Mouse (Mus musculus): ENCODE results near the gene Cycs.
A peak's percentile ranks its signal among the peaks of the same experiment; 100 is the strongest.
"Not testable (repeated sequence)": the region's sequence is repeated elsewhere in the genome, so short reads cannot be mapped to it uniquely, and the experiment has no call there.

Cycs gene

GRCm38 (mm10) chr6:50566141-50566996 is at the start of gene Cycs:
Cycs (minus strand) TSS chr6:50566538.
- DNase-seq: peak; percentile 100

- peak; percentile 52 to 65 for DNase-seq
These were observed 35.3 kb upstream of the Cycs start for GRCm38 (mm10) chr6:50601620-50602019.

- peak; percentile 69 to 78 for DNase-seq
These were observed 32.2 kb upstream of the Cycs start for GRCm38 (mm10) chr6:50598560-50598959.

GRCm38 (mm10) chr6:50596301-50597211 is 30.2 kb upstream of the Cycs start, which contains the start of gene 4921507P07Rik:
4921507P07Rik (minus strand) TSS chr6:50596632.
- DNase-seq: peak; percentile 99

- DNase-seq: peak in 1 of 2 experiments; percentile 17
These were observed 28.0 kb upstream of the Cycs start for GRCm38 (mm10) chr6:50594372-50594771.

- peak in 1 of 2 experiments; percentile 21 for DNase-seq
These were observed 27.1 kb upstream of the Cycs start for GRCm38 (mm10) chr6:50593334-50593845.

- no peak for DNase-seq
These were observed 23.9 kb upstream of the Cycs start for GRCm38 (mm10) chr6:50590234-50590633.

GRCm38 (mm10) chr6:50588251-50588650 is 21.9 kb upstream of the Cycs start:
- DNase-seq: peak; percentile 82 to 91

GRCm38 (mm10) chr6:50587412-50587811 is 21.1 kb upstream of the Cycs start:
- no peak for DNase-seq

GRCm38 (mm10) chr6:50586316-50586715 is 20.0 kb upstream of the Cycs start:
- no peak for DNase-seq

- no peak for DNase-seq
These were observed 19.4 kb upstream of the Cycs start for GRCm38 (mm10) chr6:50585733-50586132.

- peak; percentile 60 to 72 for DNase-seq
These were observed 5.3 kb upstream of the Cycs start for GRCm38 (mm10) chr6:50571661-50572060.

GRCm38 (mm10) chr6:50566997-50567255 is 588 bp upstream of the Cycs start:
- DNase-seq: no peak

GRCm38 (mm10) chr6:50563651-50564050 is 2.7 kb downstream of the Cycs start:
- DNase-seq: no peak

GRCm38 (mm10) chr6:50562421-50562820 is 3.9 kb downstream of the Cycs start:
- no peak for DNase-seq

- DNase-seq: no peak
These were observed 5.6 kb downstream of the Cycs start for GRCm38 (mm10) chr6:50560776-50561175.

- no peak for DNase-seq
These were observed 7.5 kb downstream of the Cycs start for GRCm38 (mm10) chr6:50558877-50559276.

GRCm38 (mm10) chr6:50557566-50557965 is 8.8 kb downstream of the Cycs start:
- no peak for DNase-seq

GRCm38 (mm10) chr6:50554223-50554622 is 12.1 kb downstream of the Cycs start:
- DNase-seq: not testable (repeated sequence)

- no peak for DNase-seq
These were observed 13.3 kb downstream of the Cycs start for GRCm38 (mm10) chr6:50552881-50553518.

GRCm38 (mm10) chr6:50549791-50550190 is 16.5 kb downstream of the Cycs start:
- peak; percentile 64 to 71 for DNase-seq

- DNase-seq: no peak
These were observed 17.3 kb downstream of the Cycs start for GRCm38 (mm10) chr6:50549051-50549450.

All from cerebellum, postnatal 10 days (tissue).